Mouse (Mus musculus) stomach, postnatal 0 days (tissue): ENCODE measurements around the gene Polr2b. TPM values are rescaled to one million over a fixed set of nuclear protein-coding genes. Genes with fewer than 3 reads are reported as not detected.

Source experiments
- ATAC-seq: fragments of 200-750 bp; cut with Nextera tagmentation; 2 replicates; pipeline ENCODE4 v1.8.0; 2017; ENCODE audit not compliant: low FRiP score, low TSS enrichment
- DNase-seq: peaks from one replicate; pipeline ENCODE4 v3.0.0-alpha.2; 2016; ENCODE audit warnings: low spot score
- H3K27ac ChIP-seq: fragments of 300-500 bp; sonication (generic); replicated peaks from 2 replicates; pipeline ENCODE4 v1.5.1; 2014; ENCODE audit warnings: mild to moderate bottlenecking, control low read depth
- H3K27me3 ChIP-seq: fragments of 300-500 bp; sonication (generic); 2 replicates; pipeline ENCODE4 v1.6.1; 2014; ENCODE audit warnings: low read length; ENCODE audit not compliant: control insufficient read depth, insufficient read depth
- H3K36me3 ChIP-seq: fragments of 300-500 bp; sonication (generic); 2 replicates; pipeline ENCODE4 v1.6.1; 2014; ENCODE audit warnings: low read length, mixed read lengths; ENCODE audit not compliant: control insufficient read depth, insufficient read depth
- H3K4me1 ChIP-seq: fragments of 300-500 bp; sonication (generic); replicated peaks from 2 replicates; pipeline ENCODE4 v1.6.1; 2014; ENCODE audit warnings: antibody characterized with exemption; ENCODE audit not compliant: control insufficient read depth, insufficient read depth
- H3K4me2 ChIP-seq: fragments of 300-500 bp; sonication (generic); replicated peaks from 2 replicates; pipeline ENCODE4 v1.6.1; 2014; ENCODE audit warnings: low read depth, mild to moderate bottlenecking, control low read depth, moderate library complexity
- H3K4me3 ChIP-seq: fragments of 300-500 bp; sonication (generic); 2 replicates; pipeline ENCODE4 v1.5.1; 2014; ENCODE audit warnings: low read depth, low read length, control low read depth
- H3K9ac ChIP-seq: fragments of 300-500 bp; sonication (generic); 2 replicates; pipeline ENCODE4 v1.6.1; 2014; ENCODE audit warnings: mild to moderate bottlenecking, low read length, control low read depth, mixed read lengths
- H3K9me3 ChIP-seq: fragments of 300-500 bp; sonication (generic); 2 replicates; pipeline ENCODE4 v1.6.1; 2016; ENCODE audit warnings: low read length; ENCODE audit not compliant: control insufficient read depth
- CTCF ChIP-seq: IDR thresholded peaks from 2 replicates; pipeline ENCODE4 v1.5.1; 2016; ENCODE audit warnings: antibody characterized with exemption, low read depth, mild to moderate bottlenecking, moderate library complexity
- EP300 ChIP-seq: optimal IDR thresholded peaks from 2 replicates; pipeline ENCODE3; 2016; ENCODE audit warnings: antibody characterized with exemption
- WGBS: fragments of 180-500 bp; shearing (Covaris S2); extraction: QIAGEN DNeasy Blood & Tissue Kit; methylation state at CpG from one replicate; pipeline ENCODE4 v1.1.7; 2014; 5-methylcytosine and 5-hydroxymethylcytosine counted together
- polyA plus RNA-seq: library from polyadenylated mRNA; unstranded; fragments of >200 nt; fragmentation: Nextera tagmentation; extraction: Ambion mirVana; gene quantifications from 2 replicates; pipeline ENCODE4 v1.2.1, GENCODE M21; 2015

The Polr2b gene
- 21.7 and 23.5 TPM in 2 replicates for polyA plus RNA-seq

GRCm38 (mm10) chr5:77309924-77310772, at the start of gene Polr2b, which contains the start of gene Noa1:
TSS of gene Polr2b (plus strand) at chr5:77310147.
TSS of gene Noa1 (minus strand) at chr5:77310084.
- WGBS = under 1% methylated on average over 85 of the region's 85 CpGs
- H3K27ac ChIP-seq = peak within 1 kb of the TSS; percentile 93
- no peaks in the 10 kb centered on the region for H3K9me3 ChIP-seq
- TF ChIP-seq EP300 (peak; percentile 95), CTCF (peak; percentile 43)
- H3K9ac ChIP-seq = peak within 1 kb of the TSS; percentile 95
- peak within 1 kb of the TSS; percentile 83 for H3K4me3 ChIP-seq
- H3K4me2 ChIP-seq = peak within 1 kb of the TSS; percentile 99
- H3K36me3 ChIP-seq = peaks cover 7% of the 10 kb centered on the region; the same call in 1 of the 2 replicates
- peak; percentile 98 for ATAC-seq
- no peaks in the 10 kb centered on the region for H3K27me3 ChIP-seq
- DNase-seq = peak; percentile 98
- H3K4me1 ChIP-seq = peaks cover 10% of the 10 kb centered on the region; the same call in 1 of the 2 replicates

GRCm38 (mm10) chr5:77261137-77261536, 48.8 kb upstream of the Polr2b start:
- DNase-seq (no peak), ATAC-seq (no peak)
- WGBS = 80% methylated on average over 4 of the region's 4 CpGs
- Histone ChIP-seq H3K27ac (no peak overlapping the region), H3K4me2 (no peak overlapping the region), H3K27me3 (no peaks in the 10 kb centered on the region), H3K36me3 (no peaks in the 10 kb centered on the region), H3K4me1 (no peaks in the 10 kb centered on the region), H3K9ac (no peak overlapping the region), H3K4me3 (no peak overlapping the region), H3K9me3 (no peaks in the 10 kb centered on the region)
- TF ChIP-seq EP300 (no peak), CTCF (no peak)

GRCm38 (mm10) chr5:77262105-77262504, 47.8 kb upstream of the Polr2b start:
- H3K4me3 ChIP-seq = no peak overlapping the region
- H3K4me1 ChIP-seq = no peaks in the 10 kb centered on the region
- no peak overlapping the region for H3K4me2 ChIP-seq
- TF ChIP-seq EP300 (no peak), CTCF (no peak)
- H3K27ac ChIP-seq = no peak overlapping the region
- H3K9ac ChIP-seq = no peak overlapping the region
- H3K36me3 ChIP-seq = no peaks in the 10 kb centered on the region
- 88% methylated on average over 5 of the region's 5 CpGs for WGBS
- no peaks in the 10 kb centered on the region for H3K9me3 ChIP-seq
- ATAC-seq (no peak), DNase-seq (no peak)
- H3K27me3 ChIP-seq = no peaks in the 10 kb centered on the region

GRCm38 (mm10) chr5:77265081-77265670, 44.8 kb upstream of the Polr2b start, which contains the start of gene Rest:
TSS of gene Rest (plus strand) at chr5:77265491.
- peak; percentile 86 for ATAC-seq
- Histone ChIP-seq H3K4me2 (peak within 1 kb of the TSS; percentile 75), H3K27me3 (no peaks in the 10 kb centered on the region), H3K27ac (peak within 1 kb of the TSS; percentile 97), H3K9ac (peak within 1 kb of the TSS; percentile 90), H3K36me3 (peaks cover 3% of the 10 kb centered on the region; the same call in 1 of the 2 replicates), H3K4me3 (peak within 1 kb of the TSS; percentile 95), H3K9me3 (no peaks in the 10 kb centered on the region), H3K4me1 (no peaks in the 10 kb centered on the region)
- no peak for TF ChIP-seq CTCF
- no peak for TF ChIP-seq EP300
- DNase-seq = peak; percentile 88
- 0% methylated on average over 25 of the region's 78 CpGs for WGBS

- TF ChIP-seq CTCF (no peak), EP300 (no peak)
- Histone ChIP-seq H3K36me3 (peaks cover 3% of the 10 kb centered on the region; the same call in 1 of the 2 replicates), H3K4me1 (no peaks in the 10 kb centered on the region), H3K27ac (peak overlapping the region; percentile 97), H3K4me3 (peak overlapping the region; percentile 95), H3K9ac (peak overlapping the region; percentile 90), H3K4me2 (peak overlapping the region; percentile 75), H3K9me3 (no peaks in the 10 kb centered on the region), H3K27me3 (no peaks in the 10 kb centered on the region)
- DNase-seq (peak; percentile 84), ATAC-seq (peak; percentile 90)
- under 1% methylated on average over 27 of the region's 53 CpGs for WGBS
Observed at GRCm38 (mm10) chr5:77265671-77266065, 44.3 kb upstream of the Polr2b start.
